Mouse (Mus musculus): ENCODE results near the gene Ap3b1.

DNA sequence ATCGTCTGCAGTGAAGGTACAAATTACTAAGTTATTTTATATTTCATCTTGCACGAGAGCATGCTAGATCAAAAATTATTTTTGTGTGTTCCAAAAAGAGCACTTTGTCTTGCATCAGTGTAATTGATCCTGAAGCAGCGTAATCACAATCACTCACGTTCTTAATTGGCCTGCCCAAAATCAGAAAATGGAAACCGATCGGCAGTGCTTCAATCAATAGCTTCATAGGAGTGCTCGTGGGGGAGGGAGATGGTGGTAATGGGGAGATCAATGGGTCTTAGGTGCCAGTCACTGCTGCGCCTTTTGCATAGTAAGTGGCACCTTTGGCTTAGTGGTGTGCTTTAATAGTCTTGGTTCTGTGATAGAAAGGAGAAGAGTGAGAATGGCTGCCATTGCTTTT is 174.8 kb downstream of the Ap3b1 start:
- TF ChIP-seq POLR2A (IDR thresholded peaks at IDR 0.05; ENCODE audit: extremely low read depth, insufficient read depth, low read length): no peak
- TF ChIP-seq CTCF (IDR thresholded peaks at IDR 0.05; ENCODE audit: extremely low read depth, insufficient read depth, low read length): no peak
